Mouse (Mus musculus) CH12.LX (cell line): Measurements from ENCODE around the gene Dnlz.

Experiments used
- BHLHE40 ChIP-seq: IDR thresholded peaks from 2 replicates; pipeline ENCODE4 v1.6.1; 2011; ENCODE audit warnings: mild to moderate bottlenecking, low read depth, low read length, improper control_type of control experiment
- CHD2 ChIP-seq: IDR thresholded peaks from 2 replicates; pipeline ENCODE4 v1.6.1; 2011; ENCODE audit warnings: low read length, improper control_type of control experiment
- CTCF ChIP-seq, 2 experiments: IDR thresholded peaks in 1 of 2; conservative IDR thresholded peaks in 1 of 2; 2 replicates each; pipeline ENCODE4 v1.5.1; 2011 to 2012; ENCODE audit warnings: low read depth in 2 of 2, low read length in 2 of 2, improper control_type of control experiment in 1 of 2, inconsistent platforms in 1 of 2, mild to moderate bottlenecking in 1 of 2, moderate library complexity in 1 of 2
- EP300 ChIP-seq: IDR thresholded peaks from 2 replicates; pipeline ENCODE4 v1.6.1; 2011; ENCODE audit warnings: low read length, improper control_type of control experiment
- GABPA ChIP-seq: IDR thresholded peaks from 2 replicates; pipeline ENCODE4 v1.6.1; 2012; ENCODE audit warnings: low read depth, low read length, improper control_type of control experiment, inconsistent platforms; ENCODE audit not compliant: insufficient replicate concordance
- JUND ChIP-seq: conservative IDR thresholded peaks from 2 replicates; pipeline ENCODE4 v1.6.1; 2011; ENCODE audit warnings: low read depth, low read length, improper control_type of control experiment
- POLR2A ChIP-seq: IDR thresholded peaks from 2 replicates; pipeline ENCODE4 v1.6.1; 2011; ENCODE audit warnings: low read depth, mild to moderate bottlenecking, improper control_type of control experiment, low read length
- USF2 ChIP-seq: conservative IDR thresholded peaks from 2 replicates; pipeline ENCODE4 v1.6.1; 2011; ENCODE audit warnings: low read depth, low read length, improper control_type of control experiment
- ZNF384 ChIP-seq: IDR thresholded peaks from 2 replicates; pipeline ENCODE4 v1.6.1; 2012; ENCODE audit warnings: low read depth, low read length, improper control_type of control experiment, inconsistent platforms

GRCm38 (mm10) chr2:26367911-26368310, 16.0 kb upstream of the Dnlz start:
- TF ChIP-seq JUND = no peak
- TF ChIP-seq CTCF (conservative IDR thresholded peaks at IDR 0.05 in 1 of 2, IDR thresholded peaks at IDR 0.05 in 1 of 2; ENCODE audit: low read depth in 2 of 2, low read length in 2 of 2) = no peak
- no peak for TF ChIP-seq EP300
- no peak for TF ChIP-seq CHD2
- no peak for TF ChIP-seq ZNF384
- TF ChIP-seq POLR2A = no peak
- no peak for TF ChIP-seq GABPA
- TF ChIP-seq USF2 = no peak
- no peak for TF ChIP-seq BHLHE40
